Mouse (Mus musculus): Measurements from ENCODE around the gene Spata31d1b. TPM values are rescaled to one million over a fixed set of nuclear protein-coding genes. Genes with fewer than 3 reads are reported as not detected.

Spata31d1b gene
- polyA plus RNA-seq, 1 experiment from 2014 or later: 0.04 TPM

DNA sequence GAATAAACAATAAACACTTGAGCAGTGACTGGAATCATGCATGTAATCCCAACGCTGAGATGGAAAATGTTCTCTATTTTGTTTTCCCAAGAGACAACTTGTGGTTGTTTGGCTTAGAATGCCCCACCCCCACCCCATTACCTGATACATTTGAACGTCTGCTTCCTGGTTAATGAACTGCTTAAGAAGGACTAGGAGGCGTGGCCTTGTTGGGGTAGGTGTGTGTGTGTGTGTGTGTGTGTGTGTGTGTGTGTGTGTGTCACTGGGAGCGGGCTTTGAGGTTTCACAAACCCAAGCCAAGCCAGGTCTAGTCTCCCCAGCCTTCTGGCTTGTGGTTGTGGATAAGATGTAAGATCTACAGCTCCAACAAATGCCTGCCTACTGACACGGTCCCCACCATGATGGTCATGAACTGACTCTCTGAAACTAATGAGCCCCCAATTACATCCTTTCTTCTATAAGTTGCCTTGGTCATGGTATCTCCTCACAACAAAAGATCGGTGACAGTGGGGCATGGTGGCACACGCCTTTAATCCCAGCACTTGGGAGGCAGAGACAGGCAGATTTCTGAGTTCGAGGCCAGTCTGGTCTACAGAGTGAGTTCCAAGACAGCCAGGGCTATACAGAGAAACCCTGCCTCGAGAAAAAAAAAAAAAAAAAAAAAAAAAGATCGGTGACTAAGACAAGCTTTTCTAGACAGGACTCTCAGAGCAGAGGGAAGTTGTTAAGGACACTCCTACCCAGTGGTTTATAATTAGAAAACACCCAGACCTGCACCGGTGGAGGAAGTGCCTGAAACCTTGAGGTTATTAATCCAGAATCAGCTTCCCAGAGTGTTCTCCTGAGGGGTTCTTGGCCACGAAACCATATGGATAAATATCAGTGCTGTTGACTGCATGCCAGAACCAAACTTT is 35.5 kb upstream of the Spata31d1b start:
- DNase-seq (ENCODE audit: low spot score): no peak
- H3K4me3 ChIP-seq: peak overlapping the region; percentile 72; the same call in 1 of the 2 replicates
- WGBS: 80% methylated on average over 12 of the region's 12 CpGs

GRCm38 (mm10) chr13:59679306-59679705 is 32.8 kb upstream of the Spata31d1b start:
- no peaks in the 10 kb centered on the region for H3K36me3 ChIP-seq
- peaks cover 20% of the 10 kb centered on the region; the same call in 1 of the 2 replicates for H3K4me1 ChIP-seq (replicated peaks)
- no peak for DNase-seq (ENCODE audit: low spot score)
- no peaks in the 10 kb centered on the region for H3K9me3 ChIP-seq
- peaks cover 14% of the 10 kb centered on the region; the same call in 1 of the 2 replicates for H3K27me3 ChIP-seq (ENCODE audit: insufficient read depth, poor library complexity, severe bottlenecking)
- no peak overlapping the region for H3K4me3 ChIP-seq
- 57% methylated on average over 4 of the region's 4 CpGs for WGBS
- no peak overlapping the region for H3K27ac ChIP-seq

More for the DNA sequence above, 35.5 kb upstream of the Spata31d1b start:
- Histone ChIP-seq H3K27me3 (ENCODE audit: insufficient read depth, poor library complexity, severe bottlenecking) (no peaks in the 10 kb centered on the region), H3K36me3 (peaks cover 4% of the 10 kb centered on the region; the same call in 1 of the 2 replicates), H3K4me1 (replicated peaks) (peaks cover 42% of the 10 kb centered on the region), H3K9me3 (no peaks in the 10 kb centered on the region), H3K27ac (peak overlapping the region; percentile 99; the same call in 1 of the 2 replicates)

DNA sequence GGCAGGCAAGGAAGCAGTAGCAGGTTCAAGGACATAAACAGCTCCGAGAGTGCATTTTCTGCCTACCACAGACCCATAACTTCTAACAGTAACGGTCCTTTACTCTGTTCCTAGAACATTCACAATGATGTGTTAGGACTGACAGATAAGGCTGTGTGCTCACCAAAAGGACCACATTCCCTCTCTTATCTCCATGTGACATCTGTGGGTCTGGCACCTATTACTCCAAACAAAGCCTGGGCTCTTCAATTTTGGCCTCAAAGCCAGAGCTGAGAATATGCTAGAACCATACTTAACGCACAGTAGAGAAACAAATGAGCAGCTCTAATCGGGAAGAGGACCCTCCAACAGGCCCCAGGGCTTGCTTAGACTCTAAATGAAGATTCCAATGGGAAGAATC is 32.2 kb upstream of the Spata31d1b start:
- Histone ChIP-seq H3K27me3 (ENCODE audit: insufficient read depth, poor library complexity, severe bottlenecking) (peaks cover 14% of the 10 kb centered on the region; the same call in 1 of the 2 replicates), H3K4me3 (no peak overlapping the region), H3K9me3 (no peaks in the 10 kb centered on the region), H3K27ac (no peak overlapping the region), H3K36me3 (no peaks in the 10 kb centered on the region), H3K4me1 (replicated peaks) (peaks cover 20% of the 10 kb centered on the region; the same call in 1 of the 2 replicates)
- 80% methylated on average over 4 of the region's 4 CpGs for WGBS
- DNase-seq (ENCODE audit: low spot score): no peak

GRCm38 (mm10) chr13:59682629-59683028 is 29.5 kb upstream of the Spata31d1b start:
- Histone ChIP-seq H3K9me3 (no peaks in the 10 kb centered on the region), H3K4me1 (replicated peaks) (peaks cover 25% of the 10 kb centered on the region; the same call in 1 of the 2 replicates), H3K27ac (no peak overlapping the region), H3K4me3 (no peak overlapping the region), H3K27me3 (ENCODE audit: insufficient read depth, poor library complexity, severe bottlenecking) (peaks cover 26% of the 10 kb centered on the region; the same call in 1 of the 2 replicates), H3K36me3 (no peaks in the 10 kb centered on the region)
- no peak for DNase-seq (ENCODE audit: low spot score)
- 39% methylated on average over 7 of the region's 7 CpGs for WGBS

GRCm38 (mm10) chr13:59685236-59685635 is 26.8 kb upstream of the Spata31d1b start:
- Histone ChIP-seq H3K4me1 (replicated peaks) (peaks cover 22% of the 10 kb centered on the region; the same call in 1 of the 2 replicates), H3K9me3 (no peaks in the 10 kb centered on the region), H3K27me3 (ENCODE audit: insufficient read depth, poor library complexity, severe bottlenecking) (peaks cover 46% of the 10 kb centered on the region; the same call in 1 of the 2 replicates), H3K4me3 (no peak overlapping the region), H3K27ac (no peak overlapping the region; the same call in 1 of the 2 replicates), H3K36me3 (no peaks in the 10 kb centered on the region)
- 85% methylated on average over 3 of the region's 3 CpGs for WGBS
- no peak for DNase-seq (ENCODE audit: low spot score)

- no peak for DNase-seq (ENCODE audit: low spot score)
Observed at GRCm38 (mm10) chr13:59688338-59688770, 23.7 kb upstream of the Spata31d1b start.

DNA sequence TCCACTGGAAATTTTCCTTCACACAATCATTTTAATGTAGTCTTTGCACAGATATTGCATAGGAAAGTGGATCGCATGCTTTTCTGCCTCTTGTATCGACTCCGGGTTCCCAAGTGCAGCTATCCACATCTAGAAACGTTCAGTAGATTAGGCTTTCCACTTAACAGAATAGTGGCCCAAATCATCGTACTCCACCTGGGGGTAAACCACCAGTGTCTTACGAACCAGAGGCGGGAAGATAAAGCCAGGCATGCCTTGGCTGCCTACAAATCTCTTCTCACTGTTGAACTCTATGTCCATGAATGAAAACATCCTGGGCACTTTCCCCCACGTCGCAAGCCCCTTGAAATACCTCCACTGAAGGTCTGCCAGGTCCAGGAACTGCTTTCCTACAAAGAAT is 22.8 kb upstream of the Spata31d1b start:
- H3K4me3 ChIP-seq: no peak overlapping the region
- DNase-seq (ENCODE audit: low spot score): no peak
- WGBS: 91% methylated on average over 9 of the region's 9 CpGs
- no peak overlapping the region for H3K27ac ChIP-seq
- H3K27me3 ChIP-seq (ENCODE audit: insufficient read depth, poor library complexity, severe bottlenecking): peaks cover 57% of the 10 kb centered on the region
- H3K36me3 ChIP-seq: no peaks in the 10 kb centered on the region
- peaks cover 41% of the 10 kb centered on the region for H3K4me1 ChIP-seq (replicated peaks)
- H3K9me3 ChIP-seq: peaks cover 8% of the 10 kb centered on the region

More at GRCm38 (mm10) chr13:59688338-59688770, 23.7 kb upstream of the Spata31d1b start:
- peaks cover 41% of the 10 kb centered on the region for H3K4me1 ChIP-seq (replicated peaks)
- H3K36me3 ChIP-seq: no peaks in the 10 kb centered on the region
- H3K27me3 ChIP-seq (ENCODE audit: insufficient read depth, poor library complexity, severe bottlenecking): peaks cover 51% of the 10 kb centered on the region
- H3K4me3 ChIP-seq: no peak overlapping the region
- H3K27ac ChIP-seq: peak overlapping the region; percentile 37; the same call in 1 of the 2 replicates
- H3K9me3 ChIP-seq: peaks cover 8% of the 10 kb centered on the region
- 66% methylated on average over 13 of the region's 13 CpGs for WGBS

DNA sequence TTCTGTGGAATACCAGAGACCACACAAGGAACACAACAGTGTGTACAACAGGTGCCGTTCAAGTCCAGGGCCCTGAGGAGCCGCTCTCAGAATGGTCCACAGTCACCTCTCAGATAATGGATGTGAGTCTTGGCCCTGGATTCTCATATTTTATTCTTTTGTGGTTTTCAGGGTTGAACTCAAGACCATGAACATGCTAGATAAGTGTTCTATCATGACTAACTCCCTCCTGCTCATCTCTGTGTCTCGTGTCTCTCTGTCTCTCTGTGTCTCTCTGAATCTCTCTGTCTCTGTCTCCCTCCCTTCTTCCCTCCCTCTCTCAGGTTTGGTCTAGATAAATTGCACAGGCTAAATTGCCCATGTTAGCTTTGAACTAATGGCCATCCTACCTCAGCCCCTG is 22.2 kb upstream of the Spata31d1b start:
- H3K27ac ChIP-seq: no peak overlapping the region
- H3K4me1 ChIP-seq (replicated peaks): peaks cover 41% of the 10 kb centered on the region
- no peak for DNase-seq (ENCODE audit: low spot score)
- no peak overlapping the region for H3K4me3 ChIP-seq
- WGBS: 93% methylated on average over 3 of the region's 3 CpGs
- H3K36me3 ChIP-seq: no peaks in the 10 kb centered on the region
- H3K9me3 ChIP-seq: peaks cover 10% of the 10 kb centered on the region
- H3K27me3 ChIP-seq (ENCODE audit: insufficient read depth, poor library complexity, severe bottlenecking): peaks cover 62% of the 10 kb centered on the region

DNA sequence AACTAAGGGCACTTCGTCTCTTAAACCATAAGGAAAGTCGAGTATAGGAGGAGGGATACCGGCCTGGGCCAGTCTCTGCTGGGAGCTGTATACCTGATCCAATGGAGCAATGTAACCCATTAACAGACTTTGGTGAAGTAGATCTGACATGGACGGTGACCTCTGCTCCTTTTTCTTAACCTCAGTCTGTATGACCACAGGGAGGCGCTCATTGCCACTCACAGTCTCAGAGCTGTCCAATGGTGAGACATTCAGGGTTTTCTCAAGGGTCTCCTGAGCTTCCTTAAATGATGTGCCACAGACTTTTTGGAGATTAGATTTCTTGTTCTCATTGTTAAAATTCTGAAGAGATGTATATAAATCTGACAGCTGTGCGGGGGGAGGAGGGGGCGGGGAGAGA is 21.5 kb upstream of the Spata31d1b start:
- Histone ChIP-seq H3K4me3 (no peak overlapping the region), H3K9me3 (peaks cover 12% of the 10 kb centered on the region), H3K27ac (peak overlapping the region; percentile 70; the same call in 1 of the 2 replicates), H3K36me3 (no peaks in the 10 kb centered on the region), H3K27me3 (ENCODE audit: insufficient read depth, poor library complexity, severe bottlenecking) (peaks cover 70% of the 10 kb centered on the region), H3K4me1 (replicated peaks) (peaks cover 36% of the 10 kb centered on the region)
- DNase-seq (ENCODE audit: low spot score): no peak
- 87% methylated on average over 7 of the region's 7 CpGs for WGBS

DNA sequence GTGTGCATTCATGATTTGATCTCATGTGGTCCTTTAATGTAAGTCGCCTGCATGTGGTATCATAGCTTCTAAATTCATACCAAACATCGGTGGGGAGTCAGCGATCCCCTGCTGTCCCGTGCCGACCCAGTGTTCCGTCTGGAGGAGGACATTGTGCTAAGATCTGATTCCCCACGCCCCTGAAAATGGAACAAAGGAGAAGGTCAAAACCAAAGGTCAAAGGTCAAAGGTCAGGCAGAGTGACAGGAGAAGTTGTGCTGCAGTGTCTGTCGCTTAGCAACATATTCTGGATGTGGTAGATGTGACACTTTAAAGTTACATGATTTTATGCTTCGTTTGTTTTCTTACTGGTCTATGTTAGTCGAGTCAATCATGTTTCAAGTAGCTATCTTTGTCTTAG is 20.6 kb upstream of the Spata31d1b start:
- peak; percentile 87 for DNase-seq (ENCODE audit: low spot score)
- Histone ChIP-seq H3K4me1 (replicated peaks) (peaks cover 35% of the 10 kb centered on the region), H3K4me3 (no peak overlapping the region), H3K36me3 (no peaks in the 10 kb centered on the region), H3K27me3 (ENCODE audit: insufficient read depth, poor library complexity, severe bottlenecking) (peaks cover 74% of the 10 kb centered on the region), H3K9me3 (peaks cover 12% of the 10 kb centered on the region), H3K27ac (peak overlapping the region; percentile 70)
- WGBS: 19% methylated on average over 10 of the region's 10 CpGs

GRCm38 (mm10) chr13:59694008-59694407 is 18.1 kb upstream of the Spata31d1b start, which contains the start of gene 4921517D22Rik:
TSS of gene 4921517D22Rik (minus strand) at chr13:59694108.
- peaks cover 67% of the 10 kb centered on the region for H3K27me3 ChIP-seq (ENCODE audit: insufficient read depth, poor library complexity, severe bottlenecking)
- WGBS: 97% methylated on average over 3 of the region's 3 CpGs
- H3K4me3 ChIP-seq: no peak within 1 kb of the TSS
- H3K4me1 ChIP-seq (replicated peaks): peaks cover 21% of the 10 kb centered on the region
- H3K27ac ChIP-seq: no peak within 1 kb of the TSS
- DNase-seq (ENCODE audit: low spot score): no peak
- H3K9me3 ChIP-seq: peaks cover 12% of the 10 kb centered on the region
- H3K36me3 ChIP-seq: no peaks in the 10 kb centered on the region

GRCm38 (mm10) chr13:59695781-59696180 is 16.3 kb upstream of the Spata31d1b start:
- WGBS: 91% methylated on average over 7 of the region's 7 CpGs
- Histone ChIP-seq H3K9me3 (peaks cover 9% of the 10 kb centered on the region), H3K36me3 (no peaks in the 10 kb centered on the region), H3K27ac (no peak overlapping the region), H3K27me3 (ENCODE audit: insufficient read depth, poor library complexity, severe bottlenecking) (peaks cover 58% of the 10 kb centered on the region), H3K4me1 (replicated peaks) (peaks cover 21% of the 10 kb centered on the region), H3K4me3 (no peak overlapping the region)
- no peak for DNase-seq (ENCODE audit: low spot score)

DNA sequence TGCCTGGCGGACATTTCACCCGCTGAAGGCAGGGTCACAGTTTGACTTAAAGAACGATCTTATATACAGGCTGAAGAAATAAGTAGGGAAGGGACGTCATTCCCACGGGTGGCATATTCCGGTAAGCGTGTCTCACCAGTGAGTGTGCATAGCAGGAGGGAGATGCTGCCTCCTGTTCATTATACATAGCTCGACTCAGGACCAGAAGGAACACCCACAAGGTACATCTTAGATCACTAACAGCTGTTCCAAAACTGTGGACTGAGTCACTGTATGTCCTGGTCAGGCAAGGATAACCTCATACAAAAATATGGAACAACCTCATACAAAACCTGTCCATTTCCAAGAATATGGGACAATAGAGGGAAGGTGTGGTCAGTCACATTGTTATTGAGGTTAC is 13.0 kb upstream of the Spata31d1b start:
- Histone ChIP-seq H3K4me1 (replicated peaks) (peaks cover 10% of the 10 kb centered on the region), H3K36me3 (no peaks in the 10 kb centered on the region), H3K4me3 (no peak overlapping the region), H3K9me3 (peaks cover 5% of the 10 kb centered on the region; the same call in 1 of the 2 replicates), H3K27me3 (ENCODE audit: insufficient read depth, poor library complexity, severe bottlenecking) (peaks cover 47% of the 10 kb centered on the region), H3K27ac (no peak overlapping the region)
- DNase-seq (ENCODE audit: low spot score): no peak
- 92% methylated on average over 8 of the region's 8 CpGs for WGBS
